Mouse (Mus musculus) myocyte (in vitro differentiated cells): ENCODE results near the gene Tle1.

Experiments
- POLR2A ChIP-seq: IDR thresholded peaks from one replicate; pipeline ENCODE4 v1.6.1; 2011; ENCODE audit warnings: low read depth, mild to moderate bottlenecking, control low read depth, moderate library complexity; ENCODE audit not compliant: insufficient read length
- TCF12 ChIP-seq: IDR thresholded peaks from one replicate; pipeline ENCODE4 v1.6.1; 2011; ENCODE audit warnings: mild to moderate bottlenecking, control low read depth; ENCODE audit not compliant: poor library complexity, insufficient read depth, severe bottlenecking
- TCF3 ChIP-seq: IDR thresholded peaks from one replicate; pipeline ENCODE4 v1.6.1; 2011; ENCODE audit warnings: low read depth, control low read depth; ENCODE audit not compliant: insufficient read length
- USF1 ChIP-seq: IDR thresholded peaks from one replicate; pipeline ENCODE4 v1.6.1; 2011; ENCODE audit warnings: low read depth, mild to moderate bottlenecking, control low read depth, moderate library complexity

DNA sequence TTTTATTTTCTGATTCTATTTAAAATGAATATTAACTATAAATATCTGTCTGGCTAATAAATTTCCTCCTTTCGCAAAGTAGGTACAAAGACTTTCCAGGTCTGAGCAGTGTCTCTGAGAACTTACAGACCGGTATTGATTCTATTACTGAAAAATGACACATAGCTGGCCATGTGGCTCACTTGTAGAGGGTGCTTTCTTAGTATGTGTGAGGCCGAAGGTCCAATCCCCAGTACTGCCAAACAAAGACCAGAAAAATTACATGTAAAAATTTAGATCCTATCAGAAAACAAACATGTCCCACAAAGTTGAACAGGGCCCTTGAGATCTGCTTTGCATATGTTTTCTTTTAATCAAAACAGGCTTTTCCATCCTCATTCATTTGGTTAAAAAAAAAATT, 33.5 kb downstream of the Tle1 start:
- TF ChIP-seq POLR2A: no peak
- TF ChIP-seq TCF12: no peak
- no peak for TF ChIP-seq USF1
- TF ChIP-seq TCF3: no peak
